ENCODE assay signal across 16 mouse cellular contexts in the genomic region with DNA sequence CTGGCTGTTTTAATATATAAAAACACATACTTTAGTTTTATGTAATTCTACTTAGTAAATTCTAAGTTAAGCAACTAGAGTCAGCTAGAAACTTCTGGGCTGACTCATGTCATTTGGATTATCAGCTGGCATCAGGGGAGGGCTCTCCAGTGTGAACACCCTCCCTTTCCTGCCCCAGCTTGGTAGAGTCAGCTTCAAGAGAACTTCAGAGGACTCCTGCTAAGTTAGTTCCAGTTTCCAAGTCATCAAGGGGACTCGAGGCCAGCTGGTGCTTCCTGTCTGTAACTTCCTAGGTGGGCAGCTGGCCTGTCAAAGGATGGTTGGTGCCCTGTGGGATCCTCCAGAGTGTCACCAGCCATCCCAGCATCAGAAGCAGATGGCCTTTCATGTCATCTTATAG.
"Had no signal": no experiment of that assay in that cellular context is flagged by ENCODE, and none has a peak within 500 bp of the region (broad histone marks: within the 10 kb centered on the region; RNA-seq: fewer than 3 reads in every experiment).

No protein-coding gene starts in this region.

- DNase-seq: kidney, adult 18-20 months; kidney, postnatal 10 days; kidney, postnatal 4 days; lung, adult 2 months; lung, postnatal 36 days; spleen, adult 18-20 months; thymus, adult 18-20 months had no signal

- H3K4me1 ChIP-seq: limb, embryonic 10.5 days; liver, embryonic 15.5 days; midbrain, embryonic 12.5 days; neural tube, embryonic 12.5 days had no signal

- H3K9ac ChIP-seq: liver, embryonic 15.5 days; midbrain, embryonic 12.5 days; neural tube, embryonic 12.5 days had no signal

- H3K4me3 ChIP-seq: layer of hippocampus, adult 2 months; limb, embryonic 10.5 days; liver, embryonic 15.5 days; megakaryocyte, embryonic 14.5 days; midbrain, embryonic 12.5 days; myocyte; neural tube, embryonic 12.5 days had no signal

- H3K4me2 ChIP-seq: liver, embryonic 11.5 days; liver, embryonic 15.5 days; midbrain, embryonic 12.5 days; neural tube, embryonic 12.5 days had no signal

- ATAC-seq: lung, postnatal 0 days had no signal

- H3K27ac ChIP-seq: layer of hippocampus, adult 2 months; limb, embryonic 10.5 days; liver, embryonic 15.5 days; midbrain, embryonic 12.5 days; neural tube, embryonic 12.5 days had no signal

- H3K36me3 ChIP-seq: limb, embryonic 10.5 days; liver, embryonic 15.5 days; midbrain, embryonic 12.5 days; neural tube, embryonic 12.5 days had no signal

- H3K27me3 ChIP-seq: liver, embryonic 15.5 days; megakaryocyte, embryonic 14.5 days; midbrain, embryonic 12.5 days; neural tube, embryonic 12.5 days had no signal

- H3K9me3 ChIP-seq: limb, embryonic 10.5 days; liver, embryonic 15.5 days; midbrain, embryonic 12.5 days; neural tube, embryonic 12.5 days had no signal
